Mouse (Mus musculus) spleen, postnatal 14 days (tissue): ENCODE results near the gene Iffo1.

Source experiments
- DNase-seq, 2 experiments: peaks; one replicate each; pipeline ENCODE4 v3.0.0; 2021 to 2022; ENCODE audit warnings: low spot score in 2 of 2

Iffo1 gene

DNA sequence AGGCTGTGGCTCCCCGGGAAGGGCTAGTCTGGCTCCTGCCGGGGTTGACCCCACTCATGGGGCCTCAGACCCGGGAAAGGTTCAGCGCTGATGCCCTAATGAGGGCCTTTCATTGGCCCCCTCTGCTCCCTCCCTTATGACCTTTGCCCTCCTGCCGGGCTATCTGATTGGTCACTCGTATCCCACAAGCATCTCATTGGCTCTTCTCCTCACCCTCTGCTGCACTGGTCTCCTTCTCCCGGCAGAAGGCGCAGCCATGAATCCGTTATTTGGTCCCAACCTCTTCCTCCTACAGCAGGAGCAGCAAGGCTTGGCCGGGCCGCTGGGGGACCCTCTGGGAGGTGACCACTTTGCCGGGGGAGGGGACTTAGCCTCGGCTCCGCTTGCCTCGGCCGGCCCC lies at the start of gene Iffo1:
Iffo1 (plus strand) TSS at position 241 of the 400 bp plus-strand sequence.
- peak; percentile 71 to 78 for DNase-seq

DNA sequence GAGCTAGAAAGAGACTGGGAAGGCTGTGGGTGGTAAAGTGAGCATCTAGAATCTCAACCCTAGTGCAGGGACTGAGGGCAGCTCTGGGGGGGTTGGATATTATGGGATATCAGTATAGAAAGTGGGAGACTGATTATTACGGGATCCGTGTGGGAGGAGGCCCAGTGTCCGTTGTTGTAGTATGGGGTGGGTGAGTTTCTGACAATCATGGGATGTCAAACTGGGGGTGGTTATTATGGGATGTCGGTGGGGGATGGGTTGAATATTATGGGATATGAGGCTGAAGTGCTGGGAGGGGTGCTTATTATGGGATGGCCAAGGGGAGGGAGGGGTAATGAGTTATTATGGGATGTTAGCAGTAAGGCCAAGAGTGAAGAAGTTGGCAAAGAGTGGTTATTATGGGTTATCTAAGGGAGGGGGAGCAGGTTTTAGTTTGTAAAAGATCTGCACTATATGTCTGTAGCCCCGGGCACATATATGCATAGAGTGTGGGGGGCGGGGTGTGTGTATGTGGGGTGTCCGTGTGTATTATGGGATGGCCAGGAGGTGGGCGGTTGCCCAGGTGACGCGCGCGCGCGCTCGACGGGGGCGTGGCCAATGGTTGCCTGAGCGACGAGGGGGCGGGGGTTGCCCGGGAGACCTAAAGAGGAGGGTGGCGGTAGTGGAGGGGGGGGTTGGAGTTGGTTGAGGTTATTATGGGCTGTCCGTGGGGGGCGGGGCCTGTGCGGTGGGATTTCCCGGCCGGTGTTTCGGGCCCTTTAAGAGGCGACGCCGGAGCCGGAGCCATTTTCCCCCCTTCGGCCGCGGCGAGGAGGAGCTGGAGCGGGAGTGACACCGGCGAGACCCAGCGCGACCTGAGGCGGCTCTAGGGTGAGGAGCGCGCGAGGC lies 49.4 kb upstream of the Iffo1 start, which contains the start of gene Chd4:
Chd4 (plus strand) TSS at position 591 of the 888 bp plus-strand sequence.
- peak; percentile 87 to 93 for DNase-seq

DNA sequence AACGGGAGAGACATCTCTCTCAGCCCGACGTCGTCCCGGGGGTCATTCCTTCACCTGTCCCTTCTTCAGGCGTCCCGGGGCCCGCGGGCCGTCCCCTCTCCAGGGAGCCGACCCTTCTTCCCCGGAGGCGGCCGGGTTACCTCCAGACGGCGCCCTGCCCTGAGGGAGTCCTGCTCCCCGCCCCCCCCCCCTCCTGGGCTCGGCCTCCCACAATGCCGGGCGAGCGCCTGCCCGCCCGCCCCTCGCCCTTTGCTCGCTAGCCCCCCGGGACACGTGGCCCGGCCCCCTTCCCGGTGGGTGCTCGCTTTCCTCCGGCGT lies 48.8 kb upstream of the Iffo1 start:
- DNase-seq: no peak

DNA sequence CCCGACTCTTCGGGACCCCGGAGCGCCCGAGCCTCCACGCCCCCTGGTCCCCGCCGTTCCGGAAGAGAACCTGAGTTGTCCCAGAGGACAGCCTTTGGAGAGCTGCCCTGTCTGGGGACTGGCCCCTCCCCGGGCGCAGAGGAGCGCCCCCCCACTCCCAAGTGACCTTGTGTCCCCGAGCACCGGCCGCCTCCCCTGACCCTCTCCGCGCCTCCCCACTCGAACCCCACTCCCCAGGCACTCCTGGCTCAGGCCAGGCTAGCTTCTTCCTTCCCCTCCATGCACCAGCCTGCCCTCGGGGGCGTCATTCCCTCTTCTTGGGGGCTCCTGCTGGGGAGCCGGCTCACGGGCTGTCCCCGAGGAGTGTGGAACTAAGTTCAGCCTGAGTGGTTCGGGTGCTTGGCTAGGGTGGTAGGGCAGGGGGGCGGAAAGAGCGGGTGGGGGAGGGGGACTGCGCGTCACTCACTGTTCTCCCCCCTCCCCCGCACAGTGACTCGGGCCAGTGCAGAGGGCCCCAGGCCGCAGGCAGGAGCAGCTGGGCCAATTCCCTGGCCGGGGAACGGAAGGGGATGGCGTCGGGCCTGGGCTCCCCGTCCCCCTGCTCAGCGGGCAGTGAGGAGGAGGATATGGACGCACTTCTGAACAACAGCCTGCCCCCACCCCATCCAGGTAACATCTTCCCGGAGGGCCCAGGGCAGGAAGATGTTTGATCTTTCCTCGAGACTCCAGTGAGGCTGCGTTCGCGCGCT lies 48.3 kb upstream of the Iffo1 start:
- peak; percentile 36 to 50 for DNase-seq

DNA sequence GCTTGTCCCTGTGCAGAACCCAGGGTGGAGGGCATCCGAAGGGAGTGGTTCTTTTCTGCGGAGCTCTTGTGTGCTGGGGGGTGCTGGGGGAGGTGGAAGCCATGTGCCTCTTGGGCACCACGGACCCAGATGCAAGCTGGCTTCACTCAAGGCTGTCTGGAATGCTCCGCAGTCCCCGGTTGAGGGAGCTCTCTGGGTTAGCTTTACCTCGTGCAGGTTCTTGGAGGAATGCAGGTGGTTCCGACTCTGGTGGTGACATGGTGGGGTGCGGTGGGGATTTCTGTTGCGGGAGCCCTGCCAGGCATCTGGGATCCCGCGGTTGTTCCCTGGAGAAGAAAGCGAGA lies 47.7 kb upstream of the Iffo1 start:
- no peak for DNase-seq

DNA sequence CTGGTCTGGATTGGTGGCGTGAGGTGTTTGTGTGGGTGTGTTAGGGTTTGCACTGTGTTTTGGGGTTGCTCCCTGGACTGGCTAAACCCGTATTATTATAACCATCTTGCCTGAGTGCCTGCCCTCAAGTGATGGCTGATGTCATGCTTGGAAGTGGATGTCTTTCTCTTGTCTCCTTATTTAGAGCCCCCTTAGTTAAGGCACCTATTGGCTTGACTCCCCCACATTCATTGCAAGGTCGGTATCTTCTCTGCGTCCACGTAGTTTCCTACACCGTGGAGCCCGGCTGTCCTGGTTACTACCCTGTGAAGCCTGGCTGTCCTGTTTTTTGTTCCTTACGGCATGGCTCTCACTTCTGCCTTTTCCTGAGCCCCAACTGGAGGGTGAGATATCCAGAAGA lies 47.1 kb upstream of the Iffo1 start:
- DNase-seq: no peak

DNA sequence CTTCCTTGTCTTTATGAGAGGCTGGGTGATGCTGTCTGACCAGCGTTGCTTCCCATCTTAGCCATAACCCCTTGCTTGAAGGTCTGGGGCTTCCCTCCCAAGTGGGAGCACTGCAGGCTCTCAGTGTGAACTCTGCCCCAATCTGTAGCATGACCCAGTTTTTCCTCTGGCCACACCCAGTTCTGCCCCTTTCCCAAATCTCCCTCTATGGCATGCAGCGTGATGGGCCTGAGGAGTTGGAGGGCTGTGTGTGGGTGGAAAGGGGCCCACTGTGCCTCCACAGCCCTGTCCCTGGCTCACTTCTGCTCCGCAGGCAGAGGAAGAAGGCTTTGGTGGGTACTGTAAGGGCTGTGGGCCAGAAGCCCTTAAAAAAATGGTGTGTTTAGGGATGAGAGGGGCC lies 46.5 kb upstream of the Iffo1 start:
- no peak for DNase-seq

DNA sequence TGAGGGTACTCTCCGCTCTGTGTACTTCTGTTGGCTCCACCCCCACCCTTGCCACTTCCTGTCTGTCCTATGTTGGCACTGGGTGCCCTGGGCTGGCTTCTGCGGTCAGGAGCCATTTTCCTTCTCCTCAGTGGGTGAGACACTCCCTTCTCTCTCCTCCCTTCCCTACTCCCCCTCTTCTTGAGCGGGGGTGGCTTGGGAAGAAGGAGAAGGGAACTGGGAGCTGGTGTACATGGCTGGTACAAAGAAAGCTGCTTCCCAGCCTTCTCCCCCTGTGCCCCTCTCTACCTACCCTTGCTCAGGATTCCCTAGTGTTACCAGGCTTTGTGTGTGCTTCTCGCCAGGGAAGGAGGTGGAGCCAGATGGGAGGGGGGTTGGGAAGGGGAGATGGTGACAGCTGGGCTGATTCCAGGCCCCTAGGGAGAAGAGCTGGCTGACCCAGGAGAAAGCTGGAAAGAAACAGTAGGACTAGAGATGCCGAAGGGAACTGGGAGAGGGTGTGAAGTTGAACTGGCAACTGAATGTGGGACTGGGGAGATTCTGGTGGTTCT lies 45.5 kb upstream of the Iffo1 start:
- peak in 1 of 2 experiments; percentile 42 for DNase-seq

DNA sequence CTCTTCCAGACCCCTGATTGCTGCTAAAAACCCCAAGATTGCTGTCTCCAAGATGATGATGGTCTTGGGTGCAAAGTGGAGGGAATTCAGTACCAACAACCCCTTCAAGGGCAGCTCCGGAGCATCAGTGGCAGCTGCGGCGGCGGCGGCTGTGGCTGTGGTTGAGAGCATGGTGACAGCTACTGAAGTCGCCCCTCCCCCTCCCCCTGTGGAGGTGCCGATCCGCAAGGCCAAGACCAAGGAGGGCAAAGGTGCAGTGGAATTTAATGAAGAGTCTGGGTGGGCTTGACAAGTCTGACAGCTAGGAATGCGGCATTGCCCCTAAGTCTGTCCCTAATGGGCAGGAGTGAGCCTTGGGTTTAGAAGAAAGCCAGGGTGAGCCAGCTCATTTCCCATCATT lies 43.6 kb upstream of the Iffo1 start:
- no peak for DNase-seq

DNA sequence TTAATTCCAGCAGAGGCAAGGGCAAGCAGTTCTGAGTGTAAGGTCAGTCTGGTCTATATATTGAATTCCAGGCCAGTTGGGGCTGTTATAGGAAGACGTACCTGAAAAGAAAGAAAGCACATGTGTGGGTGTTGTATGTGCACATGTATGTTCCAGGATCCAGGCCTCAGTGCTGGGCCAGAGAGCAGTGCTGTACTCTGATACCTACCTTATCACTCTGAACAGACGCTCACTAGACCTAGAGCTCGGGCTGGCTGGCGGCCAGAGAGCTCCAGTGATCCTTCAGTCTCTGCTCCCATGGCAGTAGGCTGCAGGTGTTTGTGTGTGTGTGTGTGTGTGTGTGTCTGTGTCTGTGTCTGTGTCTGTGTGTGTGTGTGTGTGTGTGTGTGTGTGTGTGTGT lies 40.8 kb upstream of the Iffo1 start:
- peak; percentile 68 for DNase-seq

DNA sequence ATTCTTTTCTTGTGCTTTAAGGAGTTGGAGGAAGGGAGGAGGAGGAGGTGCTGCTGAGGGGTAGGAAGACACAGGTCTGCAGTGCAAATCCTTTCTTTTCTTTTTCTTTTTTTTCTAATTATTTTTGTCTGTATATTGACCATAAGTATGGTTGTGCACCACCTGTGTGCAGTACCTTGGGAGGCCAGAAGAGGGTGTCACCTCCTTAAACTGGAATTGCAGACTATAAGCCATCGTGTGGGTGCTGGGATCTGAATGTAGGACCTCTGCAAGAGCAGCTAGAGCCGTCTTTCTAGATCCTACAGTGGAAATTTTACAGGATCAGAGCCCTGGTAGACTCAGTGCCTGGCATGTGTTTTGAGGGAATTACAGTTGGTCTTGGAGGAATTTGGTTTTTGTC lies 37.3 kb upstream of the Iffo1 start:
- no peak for DNase-seq

DNA sequence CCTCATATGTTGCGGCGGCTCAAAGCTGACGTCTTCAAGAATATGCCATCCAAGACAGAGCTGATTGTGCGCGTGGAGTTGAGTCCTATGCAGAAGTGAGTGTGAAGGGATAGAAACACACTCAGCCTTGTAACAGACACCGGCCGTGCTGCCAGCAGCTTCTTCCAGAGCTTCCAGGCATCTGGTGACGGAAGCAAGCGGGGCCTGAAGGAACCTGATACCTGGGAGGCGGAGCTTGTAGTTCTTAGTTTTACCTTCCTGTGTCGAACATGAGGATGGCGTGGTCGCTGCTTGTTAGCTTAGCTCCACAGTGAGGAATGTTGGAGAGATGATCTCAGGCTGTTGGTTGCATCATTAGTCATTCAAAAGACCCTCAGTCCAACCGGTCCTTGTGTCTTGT lies 35.7 kb upstream of the Iffo1 start:
- no peak for DNase-seq

DNA sequence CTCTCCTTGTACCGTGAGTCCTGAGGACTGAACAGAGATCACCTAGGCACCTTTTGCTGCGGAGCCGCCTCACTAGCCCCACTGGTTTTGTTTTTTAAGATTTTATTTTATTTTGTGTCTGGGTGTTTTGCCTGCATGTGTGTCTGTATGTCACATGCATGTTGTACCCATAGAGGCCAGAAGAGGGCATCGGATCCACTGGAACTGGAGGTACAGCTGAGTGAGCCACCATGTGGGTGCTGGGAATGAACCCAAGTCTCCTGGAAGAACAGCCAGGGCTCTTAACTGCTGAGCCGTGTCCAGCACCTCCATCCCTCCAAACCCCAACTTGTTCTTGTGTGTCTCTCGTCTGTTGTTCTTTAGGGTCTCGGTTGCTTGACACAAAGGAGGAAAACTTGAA lies 34.1 kb upstream of the Iffo1 start:
- DNase-seq: peak in 1 of 2 experiments; percentile 33

DNA sequence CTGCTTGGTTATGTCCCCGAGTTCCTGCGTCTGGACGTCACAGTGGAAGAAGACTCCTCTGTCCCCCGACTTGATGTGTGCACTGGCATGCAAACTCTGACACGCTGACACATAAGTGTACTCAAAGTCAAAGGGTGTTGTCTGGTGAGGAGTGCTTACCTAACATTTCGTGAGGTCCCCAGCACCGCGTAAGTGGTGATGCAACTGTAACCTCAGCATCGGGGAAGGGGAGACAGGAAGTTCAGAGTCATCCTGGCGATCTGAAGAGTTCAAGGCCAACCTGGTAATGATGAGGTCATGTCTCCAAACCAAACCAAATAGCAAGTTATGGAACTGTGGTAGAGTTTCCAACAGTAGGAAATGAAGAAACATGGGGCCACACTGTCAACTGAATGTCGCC lies 32.5 kb upstream of the Iffo1 start:
- DNase-seq: no peak

DNA sequence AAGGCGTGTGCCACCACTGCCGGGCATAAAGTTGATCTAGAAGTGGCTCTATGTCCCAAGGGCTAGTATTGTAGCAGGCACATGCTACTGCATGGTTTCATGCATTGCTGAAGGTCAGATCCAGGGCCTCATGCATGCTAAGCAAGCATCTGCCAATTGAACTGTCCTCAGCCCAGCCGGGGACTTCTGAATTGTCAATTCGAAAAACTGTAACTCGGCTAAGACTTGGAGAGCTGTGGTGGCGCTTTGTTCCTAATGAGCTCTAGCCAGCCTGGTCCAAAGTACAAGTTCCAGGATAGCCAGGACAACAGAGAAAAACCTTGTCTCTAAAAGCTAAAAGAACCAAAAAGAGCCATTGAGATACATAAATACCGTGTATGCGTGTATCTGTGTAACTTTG lies 25.7 kb upstream of the Iffo1 start:
- no peak for DNase-seq

DNA sequence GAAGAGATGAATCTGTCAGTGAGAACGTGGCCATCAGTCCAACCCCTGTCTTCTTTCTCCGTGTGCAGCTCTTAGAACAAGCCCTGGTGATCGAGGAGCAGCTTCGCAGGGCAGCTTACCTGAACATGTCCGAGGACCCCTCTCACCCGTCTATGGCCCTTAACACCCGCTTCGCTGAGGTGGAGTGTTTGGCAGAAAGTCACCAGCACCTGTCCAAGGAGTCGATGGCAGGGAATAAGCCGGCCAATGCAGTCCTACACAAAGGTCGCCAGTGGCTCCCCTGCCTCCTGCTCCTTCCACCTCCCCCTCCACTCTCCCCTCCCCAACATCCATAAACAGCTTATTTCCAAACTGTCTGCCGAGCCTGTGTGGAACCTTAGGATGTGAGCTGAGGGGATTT lies 16.3 kb upstream of the Iffo1 start:
- no peak for DNase-seq

DNA sequence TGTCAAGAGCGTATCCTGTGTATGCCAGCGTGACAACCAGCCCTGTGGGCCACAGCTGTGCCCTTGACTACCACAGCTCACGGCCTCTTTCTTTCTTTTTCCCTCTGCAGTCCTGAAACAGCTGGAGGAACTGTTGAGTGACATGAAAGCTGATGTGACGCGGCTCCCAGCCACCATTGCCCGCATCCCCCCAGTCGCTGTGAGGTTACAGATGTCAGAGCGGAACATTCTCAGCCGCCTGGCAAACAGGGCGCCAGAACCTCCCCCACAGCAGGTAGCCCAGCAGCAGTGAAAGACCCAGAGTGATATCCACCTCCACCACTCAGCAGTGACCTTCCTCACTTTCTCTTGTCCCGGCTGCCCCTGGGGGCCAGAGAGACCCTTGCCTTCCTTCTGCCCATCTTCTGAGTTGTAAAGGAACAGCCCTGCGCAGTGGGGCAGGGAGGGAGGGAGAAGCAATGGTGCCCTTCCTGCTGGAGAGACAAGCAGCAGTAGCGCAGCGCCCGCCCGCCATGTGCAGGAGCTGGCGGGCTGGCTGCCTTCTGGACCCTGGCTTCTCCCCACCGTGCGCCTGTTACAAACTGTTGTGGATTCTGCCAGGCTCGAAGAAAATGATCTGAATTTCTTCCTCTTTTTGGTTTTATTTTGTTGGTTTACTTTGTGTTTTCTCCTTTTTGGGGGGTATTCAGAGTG lies 15.2 kb upstream of the Iffo1 start:
- DNase-seq: no peak

DNA sequence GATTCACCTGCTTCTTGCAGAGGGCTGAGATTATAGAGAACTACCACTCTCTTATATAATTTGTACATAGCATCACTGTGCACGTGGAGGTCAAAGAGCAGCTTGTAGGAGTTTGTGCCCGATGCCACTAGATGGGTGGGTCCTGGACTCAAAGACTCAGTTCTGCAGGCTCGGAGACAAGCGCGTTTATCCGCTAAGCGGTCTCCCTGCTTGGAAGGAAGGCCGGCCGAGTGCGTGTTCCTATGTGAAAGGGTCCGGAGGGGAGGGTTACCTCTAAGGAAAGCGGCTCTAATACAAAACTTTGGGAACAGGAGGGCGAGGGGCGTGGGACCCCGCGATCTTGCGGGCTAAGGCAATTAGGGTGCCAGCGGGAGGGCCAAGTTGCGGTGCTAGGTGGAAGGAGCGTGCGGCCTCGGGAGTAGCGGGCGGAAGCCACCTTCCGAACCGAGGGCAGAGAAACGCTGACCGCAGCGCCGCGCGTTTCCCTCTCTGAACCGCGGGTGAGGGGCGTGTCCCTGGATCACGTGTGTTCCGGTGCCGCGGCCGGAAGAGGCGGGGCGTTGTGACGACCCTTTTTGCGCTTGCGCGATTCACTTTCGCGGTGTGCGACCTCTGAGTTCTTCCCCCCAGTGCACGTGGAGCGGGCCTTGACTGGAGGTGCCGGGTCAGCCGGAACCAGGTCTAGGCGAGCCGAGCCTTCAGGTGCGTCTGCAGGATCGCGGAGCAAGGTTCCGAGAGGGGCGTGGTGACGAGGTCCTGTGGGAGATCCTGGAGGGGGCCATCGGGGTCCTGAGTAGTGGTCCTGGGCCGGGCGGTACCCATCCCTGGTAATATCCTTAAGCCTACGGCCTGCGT lies 13.5 kb upstream of the Iffo1 start, which contains the start of gene Nop2:
Nop2 (plus strand) TSS at position 608 of the 855 bp plus-strand sequence.
- DNase-seq: peak; percentile 75 to 82

DNA sequence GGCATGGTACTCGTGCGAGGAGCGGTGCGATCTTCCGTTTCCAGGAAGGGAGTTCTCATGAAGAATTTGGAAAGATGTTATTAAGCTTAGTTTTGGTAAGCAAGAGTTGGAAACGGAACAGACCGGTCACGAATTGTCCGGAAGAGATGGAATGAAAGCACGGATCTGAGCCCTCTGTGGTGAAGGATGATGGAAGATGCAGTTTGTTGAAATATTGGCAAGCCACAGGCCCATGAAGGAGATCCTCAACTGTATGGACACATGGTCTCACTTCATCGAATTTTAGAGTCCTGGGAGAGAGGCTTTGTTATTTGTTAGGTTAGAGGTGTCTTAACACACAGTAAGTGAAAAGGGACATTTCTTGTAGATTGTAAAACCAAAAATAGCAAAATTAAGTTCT lies 12.6 kb upstream of the Iffo1 start:
- no peak for DNase-seq

DNA sequence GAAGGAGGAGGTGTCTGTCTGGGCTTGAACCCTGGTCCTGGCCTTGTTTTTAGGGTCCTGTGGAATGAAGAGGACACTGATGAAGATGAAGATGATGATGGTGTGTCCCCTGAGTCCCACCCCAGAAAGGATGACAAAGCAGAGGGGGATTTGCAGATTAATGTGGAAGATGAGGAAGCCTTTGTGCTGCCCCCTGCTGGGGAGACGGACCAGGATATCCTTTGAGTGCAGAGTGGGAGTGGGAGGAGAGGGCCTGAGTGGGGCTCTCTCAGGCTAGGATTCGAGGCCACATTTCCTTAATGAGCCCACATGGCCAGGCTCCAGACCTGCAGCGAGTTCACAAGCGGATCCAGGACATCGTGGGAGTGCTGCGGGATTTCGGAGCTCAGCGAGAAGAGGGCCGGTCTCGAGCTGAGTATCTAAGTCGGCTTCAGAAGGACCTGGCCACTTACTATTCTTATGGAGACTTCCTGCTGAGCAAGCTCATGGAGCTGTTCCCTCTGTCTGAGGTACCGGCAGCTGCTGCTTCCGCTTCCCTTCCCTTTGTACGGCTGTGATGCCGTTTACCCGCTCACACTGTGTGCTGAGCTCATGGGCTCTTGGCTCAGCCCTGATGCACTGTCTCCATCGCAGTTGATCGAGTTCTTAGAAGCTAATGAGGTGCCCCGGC lies 7.9 kb upstream of the Iffo1 start:
- peak in 1 of 2 experiments; percentile 40 for DNase-seq

DNA sequence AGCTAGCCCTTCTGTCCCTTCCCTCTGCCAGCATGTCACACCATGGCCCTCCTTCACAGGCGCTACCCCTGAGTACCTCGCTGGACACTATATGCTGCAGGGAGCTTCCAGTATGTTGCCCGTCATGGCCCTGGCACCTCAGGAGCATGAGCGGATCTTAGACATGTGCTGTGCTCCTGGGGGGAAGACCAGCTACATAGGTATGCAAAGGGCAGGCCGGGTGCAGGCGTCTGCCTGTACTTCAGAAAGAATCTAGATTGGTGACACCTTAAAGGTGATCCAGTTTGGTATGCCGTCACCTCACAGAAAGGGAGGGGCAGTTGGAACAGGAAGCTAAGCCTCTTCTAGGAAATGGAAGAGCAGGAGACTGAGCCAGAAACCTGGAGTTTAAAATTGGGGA lies 5.3 kb upstream of the Iffo1 start:
- DNase-seq: no peak
